Comparison of ENCODE assay signal across 15 mouse cellular contexts in the genomic region with DNA sequence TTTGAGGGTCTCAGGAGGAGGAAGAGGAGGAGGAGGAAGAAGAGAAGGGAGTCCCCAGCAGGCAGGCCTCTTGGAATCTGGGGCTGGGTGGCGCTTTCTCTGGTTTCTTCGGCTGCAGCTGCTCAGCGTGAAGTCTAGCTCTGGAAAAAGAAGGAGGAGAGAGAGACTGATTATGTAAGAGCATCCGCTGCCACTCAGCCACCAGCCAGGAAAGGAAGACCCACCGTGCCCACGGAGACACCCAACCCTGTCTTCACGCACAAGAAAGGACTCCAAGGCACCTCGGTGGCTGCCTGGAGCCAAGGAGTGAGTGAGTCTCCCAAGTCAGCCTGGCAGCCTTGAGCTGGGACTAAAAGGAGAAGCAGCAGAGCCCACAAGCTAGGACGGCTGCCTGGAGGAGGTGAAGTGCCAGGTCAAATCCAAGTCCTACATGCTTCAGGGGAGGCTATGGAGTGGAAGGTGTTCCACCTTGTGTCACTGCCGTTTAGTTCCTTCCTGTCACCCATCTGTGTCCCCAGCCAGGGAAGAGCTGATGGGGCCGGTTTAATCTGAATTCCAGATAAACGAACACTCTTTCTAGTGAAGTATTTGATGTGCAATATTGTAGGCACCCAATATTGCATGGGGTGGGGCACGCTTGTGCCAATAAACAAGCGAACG. TPM values are rescaled to one million over a fixed set of nuclear protein-coding genes. Genes with fewer than 3 reads are reported as not detected.
DNase-seq lines count a peak whose midpoint lies in the region; ATAC-seq and TF ChIP-seq lines count a peak whose summit lies in the region.
"Had no signal": no experiment of that assay in that cellular context is flagged by ENCODE, and none has a peak within 500 bp of the region (broad histone marks: within the 10 kb centered on the region; RNA-seq: fewer than 3 reads in every experiment).

No protein-coding gene starts in this region.

- TF ChIP-seq POLR2A in kidney, adult 2 months (IDR thresholded peaks at IDR 0.05; ENCODE audit: low read depth, low read length): no peak

- no peaks in the 10 kb centered on the region for H3K27me3 ChIP-seq in kidney, adult 2 months (replicated peaks; ENCODE audit: control insufficient read depth, insufficient read depth, low read length)

- ATAC-seq in granulocyte monocyte progenitor cell, adult 5-6 weeks (replicated peaks; ENCODE audit: poor library complexity, severe bottlenecking): 0 out of 2 replicates have a peak, but pooled peaks have one; percentile 12

- H3K27ac ChIP-seq in kidney, adult 2 months (ENCODE audit: insufficient read depth, low read depth, low read length): peak overlapping the region; percentile 18; the same call in 1 of the 2 replicates
- H3K27ac ChIP-seq: hindbrain, embryonic 10.5 days had no signal

- peaks cover 3% of the 10 kb centered on the region; the same call in 1 of the 2 replicates for H3K4me1 ChIP-seq in kidney, adult 2 months (ENCODE audit: control insufficient read depth, insufficient read depth, low read length)

- H3K36me3 ChIP-seq in kidney, adult 2 months (ENCODE audit: control insufficient read depth, insufficient read depth, low read length): no peaks in the 10 kb centered on the region
- H3K36me3 ChIP-seq: heart, embryonic 12.5 days; hindbrain, embryonic 10.5 days had no signal

- no peak for TF ChIP-seq CTCF in kidney, adult 2 months (conservative IDR thresholded peaks at IDR 0.05; ENCODE audit: insufficient read depth, insufficient read length, low read depth, low read length)

- H3K4me3 ChIP-seq in kidney, adult 2 months (ENCODE audit: insufficient read depth, low read depth, low read length): no peak overlapping the region
- H3K4me3 ChIP-seq: heart, embryonic 12.5 days; hindbrain, embryonic 10.5 days had no signal

- DNase-seq in kidney, adult 2 months: no peak
- no peak for DNase-seq in kidney, postnatal 25 days
- peak; percentile 69 for DNase-seq in ES-CJ7 (ENCODE audit: low read depth, low spot score)
- DNase-seq in right cerebral cortex, adult 2 months (ENCODE audit: low spot score in 2 of 2): peak; percentile 74 to 75
- DNase-seq in cerebellum, postnatal 10 days: no peak
- no peak for DNase-seq in adrenal gland, postnatal 25 days
- DNase-seq in cerebellum, adult 18-20 months: no peak
- DNase-seq: adrenal gland, postnatal 36 days; cerebellum, adult 11 months; gastrocnemius, postnatal 10 days; kidney, adult 11 months; liver had no signal

- 71% methylated on average over 15 of the region's 15 CpGs for WGBS in kidney, adult 2 months

RNA-seq across cellular contexts. Expression of gene Mtss1l, which starts 34.4 kb away (rescaled TPM):
- polyA plus RNA-seq in kidney, adult 2 months (2012; rRNA removed): 23.0 and 25.2 TPM in 2 replicates
- 0.28 TPM in 1 of 2 replicates, not detected in the other for total RNA-seq in granulocyte monocyte progenitor cell, adult 5-6 weeks (2014; fragmentation: Nextera tagmentation)
- 0.22 TPM in 1 of 2 replicates, not detected in the other for total RNA-seq in granulocyte monocyte progenitor cell, adult 5-6 weeks (2017)
- total RNA-seq in adrenal gland, postnatal 25 days (2021): 23.9 and 27.7 TPM in 2 replicates

RNA-seq across cellular contexts. Expression of gene Il34, which starts 50.1 kb away (rescaled TPM):
- 21.8 and 26.3 TPM in 2 replicates for polyA plus RNA-seq in kidney, adult 2 months (2012; rRNA removed)
- not detected in 2 replicates for total RNA-seq in granulocyte monocyte progenitor cell, adult 5-6 weeks (2014; fragmentation: Nextera tagmentation)
- not detected in 2 replicates for total RNA-seq in granulocyte monocyte progenitor cell, adult 5-6 weeks (2017)
- total RNA-seq in adrenal gland, postnatal 25 days (2021): 21.6 and 38.6 TPM in 2 replicates

Comparison
In these comparisons a context has a peak if more than half of its experiments do, and no peak if none do; other contexts are left out.
1. DNase-seq: peak in ES-CJ7 (single experiment) and right cerebral cortex, adult 2 months (2 of 2); none in kidney, adult 2 months (single experiment), kidney, postnatal 25 days (0 of 2), cerebellum, postnatal 10 days (0 of 2), adrenal gland, postnatal 25 days (single experiment) and cerebellum, adult 18-20 months (0 of 2).
2. RNA of gene Mtss1l, which starts 34.4 kb away (total RNA-seq): 23.9 to 27.7 TPM in adrenal gland, postnatal 25 days; 0.22 to 0.28 TPM in granulocyte monocyte progenitor cell, adult 5-6 weeks; every median in the first group is over 10 times any median in the second.
3. RNA of gene Il34, which starts 50.1 kb away (total RNA-seq): 21.6 to 38.6 TPM in adrenal gland, postnatal 25 days; not detected in granulocyte monocyte progenitor cell, adult 5-6 weeks; every median in the first group is over 10 times any median in the second.